ENCODE assay signal across 19 mouse cellular contexts in the genomic region with DNA sequence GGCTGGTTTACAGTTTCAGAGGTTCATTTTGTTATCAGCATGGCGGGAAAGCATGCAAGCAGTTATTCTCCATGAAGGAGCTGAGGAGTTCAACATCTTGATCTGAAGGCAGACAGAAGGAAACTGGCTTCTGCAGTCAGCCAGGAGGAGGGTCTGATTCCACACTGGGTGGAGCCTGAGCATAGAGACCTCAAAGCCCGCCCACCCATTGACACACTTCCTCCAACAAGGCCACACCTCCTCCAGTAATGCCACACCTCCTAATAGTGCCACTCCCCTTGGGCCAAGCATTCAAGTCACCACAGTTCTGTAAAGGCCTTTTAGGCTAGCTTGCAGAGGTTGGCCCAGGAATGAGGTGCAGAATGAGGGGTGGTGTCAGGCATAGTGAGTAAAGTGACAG.
DNase-seq lines count a peak whose midpoint lies in the region; ATAC-seq lines count a peak whose summit lies in the region.
"Had no signal": no experiment of that assay in that cellular context is flagged by ENCODE, and none has a peak within 500 bp of the region (broad histone marks: within the 10 kb centered on the region; RNA-seq: fewer than 3 reads in every experiment).

No protein-coding gene starts in this region.

- H3K27ac ChIP-seq in liver, embryonic 12.5 days, result no peak overlapping the region
- H3K27ac ChIP-seq in heart, embryonic 11.5 days (ENCODE audit: low read depth, low read length), result no peak overlapping the region
- H3K27ac ChIP-seq: heart, adult 2 months; hindbrain, embryonic 14.5 days; midbrain, embryonic 10.5 days had no signal

- no peaks in the 10 kb centered on the region for H3K36me3 ChIP-seq in liver, embryonic 12.5 days
- H3K36me3 ChIP-seq in heart, embryonic 11.5 days (ENCODE audit: control insufficient read depth, insufficient read depth, low read length), result no peaks in the 10 kb centered on the region
- H3K36me3 ChIP-seq: midbrain, embryonic 10.5 days had no signal

- no peak overlapping the region for H3K4me3 ChIP-seq in liver, embryonic 12.5 days
- H3K4me3 ChIP-seq in heart, embryonic 11.5 days (ENCODE audit: low read depth, low read length), result no peak overlapping the region
- H3K4me3 ChIP-seq: heart, adult 2 months; midbrain, embryonic 10.5 days had no signal

- peak; percentile 86 for ATAC-seq in liver, embryonic 12.5 days
- no peak for ATAC-seq in heart, embryonic 11.5 days (replicated peaks; ENCODE audit: insufficient number of reproducible peaks, low FRiP score, low TSS enrichment)

- H3K4me1 ChIP-seq in liver, embryonic 12.5 days, result peaks cover 7% of the 10 kb centered on the region; the same call in 1 of the 2 replicates
- H3K4me1 ChIP-seq in heart, embryonic 11.5 days (ENCODE audit: control insufficient read depth, insufficient read depth, low read length), result 0 out of 2 replicates have a peak, but pooled peaks cover 16% of the 10 kb centered on the region

- no peak overlapping the region for H3K9ac ChIP-seq in liver, embryonic 12.5 days
- H3K9ac ChIP-seq in heart, embryonic 11.5 days (ENCODE audit: low read depth, low read length), result no peak overlapping the region
- H3K9ac ChIP-seq: hindbrain, embryonic 14.5 days had no signal

- peak; percentile 19 for DNase-seq in retina, postnatal 1 day
- no peak for DNase-seq in retina, embryonic 14.5 days (ENCODE audit: low spot score)
- peak; percentile 53 for DNase-seq in WW6 (ENCODE audit: low read depth, low spot score)
- DNase-seq in right cerebral cortex, postnatal 14 days, result no peak
- DNase-seq in gastrocnemius, postnatal 4 days (ENCODE audit: low spot score in 2 of 2), result no peak
- DNase-seq: adrenal gland, adult 8-10 months; cerebellum, adult 8-10 months; heart, postnatal 10 days; kidney, adult 11 months; kidney, postnatal 14 days; layer of hippocampus, adult 9-11 months; lung, adult 18-20 months; right cerebral cortex, adult 18-20 months; thymus, postnatal 4 days had no signal

- no peaks in the 10 kb centered on the region for H3K27me3 ChIP-seq in liver, embryonic 12.5 days (replicated peaks)
- H3K27me3 ChIP-seq in heart, embryonic 11.5 days (ENCODE audit: control insufficient read depth, insufficient read depth, low read length), result no peaks in the 10 kb centered on the region

- H3K4me2 ChIP-seq in liver, embryonic 12.5 days, result no peak overlapping the region
- no peak overlapping the region for H3K4me2 ChIP-seq in heart, embryonic 11.5 days
- H3K4me2 ChIP-seq: hindbrain, embryonic 14.5 days had no signal

- WGBS in liver, embryonic 12.5 days (ENCODE audit: insufficient replicate concordance), result 60% methylated on average over 2 of the region's 2 CpGs
- WGBS in heart, embryonic 11.5 days (ENCODE audit: insufficient replicate concordance), result 74% methylated on average over 2 of the region's 2 CpGs

- no peaks in the 10 kb centered on the region for H3K9me3 ChIP-seq in liver, embryonic 12.5 days (replicated peaks)
- H3K9me3 ChIP-seq in heart, embryonic 11.5 days (replicated peaks; ENCODE audit: control insufficient read depth, low read length), result no peaks in the 10 kb centered on the region
- H3K9me3 ChIP-seq: midbrain, embryonic 10.5 days had no signal

Comparison
In these comparisons a context has a peak if more than half of its experiments do, and no peak if none do; other contexts are left out.
1. DNase-seq: peak in retina, postnatal 1 day (single experiment) and WW6 (single experiment); none in retina, embryonic 14.5 days (single experiment), right cerebral cortex, postnatal 14 days (single experiment) and gastrocnemius, postnatal 4 days (0 of 2).